Mouse (Mus musculus) erythroblast, adult 5-6 weeks (primary cell): ENCODE results near the gene Uox. TPM values are rescaled to one million over a fixed set of nuclear protein-coding genes. Genes with fewer than 3 reads are reported as not detected.

Source experiments
- ATAC-seq: replicated peaks from 2 replicates; pipeline ENCODE4 v1.8.0; 2016; ENCODE audit warnings: moderate number of reproducible peaks, mild to moderate bottlenecking, moderate TSS enrichment, inconsistent platforms; ENCODE audit not compliant: poor library complexity, low FRiP score, severe bottlenecking
- total RNA-seq, 2 experiments: library from RNA; stranded (forward) in 1 of 2; stranded (reverse) in 1 of 2; fragments of 150-400 nt in 1 of 2; fragments of 200-764, 138-1000 nt in 1 of 2; gene quantifications; 2 replicates each; pipeline versions ENCODE4 v1.2.3 to v1.2.4; 2015 to 2017; ENCODE audit warnings: low replicate concordance in 2 of 2

Uox gene
- total RNA-seq (2015; ENCODE audit: low replicate concordance): not detected in 2 replicates
- 0.14 TPM in 1 of 2 replicates, not detected in the other for total RNA-seq (2017; ENCODE audit: low replicate concordance)

DNA sequence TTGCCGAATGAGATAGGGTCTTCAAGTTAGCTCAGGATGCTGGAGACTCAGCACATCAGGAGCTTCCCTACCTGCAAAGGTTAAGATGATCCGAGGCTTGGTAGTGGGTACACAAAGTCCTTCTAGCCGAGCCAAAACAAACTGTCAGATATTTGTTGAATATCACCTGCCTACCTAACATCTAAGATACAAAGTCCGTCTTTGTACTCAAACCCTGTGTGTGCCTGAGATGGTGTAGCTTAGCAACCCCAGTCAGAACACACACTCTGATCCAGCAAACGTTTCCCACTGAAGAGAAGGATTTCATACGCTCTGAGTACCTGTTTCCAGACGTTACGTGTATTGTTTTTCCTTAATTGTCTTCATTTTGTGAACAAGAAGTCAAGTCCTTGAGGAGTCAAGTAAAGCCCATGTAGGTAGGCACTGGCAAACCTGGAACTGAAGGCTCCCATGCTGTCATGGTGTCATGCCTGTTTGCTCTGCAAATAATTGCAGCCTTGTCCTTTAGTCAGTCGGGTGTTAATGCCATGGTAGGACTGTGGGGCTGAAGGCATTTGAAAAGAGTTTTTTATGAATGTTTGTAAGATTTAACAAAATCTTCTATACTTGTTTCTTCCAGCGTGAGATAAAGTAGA is at the start of gene Uox:
Uox (plus strand) TSS at position 279 of the 635 bp plus-strand sequence.
- ATAC-seq: no peak

GRCm38 (mm10) chr3:146520798-146521651 is 49.2 kb upstream of the Uox start, which contains the start of gene Rpf1:
Gene Rpf1, minus strand, starts transcription at chr3:146521429.
- peak; percentile 99 for ATAC-seq

DNA sequence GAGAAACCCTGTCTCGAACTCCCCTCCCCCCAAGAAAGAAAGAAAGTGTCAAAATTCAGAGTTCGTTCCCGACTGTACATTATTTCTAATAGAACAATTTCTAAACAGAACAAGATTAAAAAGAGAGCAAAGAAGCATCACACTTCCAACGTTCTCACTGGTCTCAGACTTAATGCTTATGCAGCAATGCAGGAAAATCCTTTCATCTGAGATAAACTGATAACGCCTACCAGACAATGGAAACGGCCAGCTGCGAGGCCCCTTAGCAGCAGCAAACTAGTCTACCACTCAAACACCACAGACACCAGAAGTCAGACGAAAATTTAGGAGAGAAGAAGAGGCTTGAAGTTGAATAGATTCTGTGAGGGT is 48.6 kb upstream of the Uox start:
- no peak; the same call in 1 of the 2 replicates for ATAC-seq

DNA sequence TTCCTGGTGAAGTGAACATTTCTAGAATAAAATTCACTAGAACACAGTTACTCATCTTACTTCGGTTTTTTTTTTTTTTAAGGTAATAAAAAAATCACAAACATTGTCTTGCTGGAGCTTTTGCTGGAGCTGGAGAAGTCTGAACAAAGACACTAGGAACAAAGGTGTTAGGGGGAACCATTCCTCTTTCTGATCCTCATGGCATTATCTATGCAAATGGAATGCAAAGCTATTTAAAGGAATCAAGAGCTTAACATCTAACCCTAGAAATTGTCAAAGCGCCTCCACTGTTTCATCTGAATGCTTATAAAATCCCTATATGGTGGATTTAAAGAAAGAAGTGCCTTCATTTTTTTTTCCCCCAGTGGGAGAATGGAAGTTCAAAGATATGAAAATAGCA is 41.9 kb upstream of the Uox start:
- ATAC-seq: no peak

GRCm38 (mm10) chr3:146534986-146535385 is 35.2 kb upstream of the Uox start:
- no peak for ATAC-seq

GRCm38 (mm10) chr3:146540521-146541273 is 29.5 kb upstream of the Uox start:
- no peak for ATAC-seq

DNA sequence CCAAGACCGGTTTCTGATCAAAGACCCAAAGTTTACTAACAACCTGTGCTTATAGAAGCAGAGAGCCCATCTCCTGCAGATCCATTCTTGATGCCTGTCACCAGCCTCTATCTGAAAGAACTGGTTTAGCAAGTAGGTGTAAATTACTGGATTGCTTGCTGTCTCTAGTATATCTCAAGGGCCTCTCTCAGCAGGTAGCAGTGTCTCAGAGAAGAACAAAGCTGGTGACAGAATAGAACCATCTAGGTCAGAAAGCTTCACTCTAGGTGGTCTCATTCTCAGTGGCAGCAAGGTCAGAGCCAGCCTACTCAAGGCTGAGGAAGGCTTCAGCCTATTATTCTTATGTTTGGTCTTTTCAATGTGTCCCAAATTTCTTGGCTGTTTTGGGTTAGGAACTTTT is 26.6 kb upstream of the Uox start:
- ATAC-seq: no peak

GRCm38 (mm10) chr3:146554816-146555215 is 15.4 kb upstream of the Uox start:
- no peak for ATAC-seq

DNA sequence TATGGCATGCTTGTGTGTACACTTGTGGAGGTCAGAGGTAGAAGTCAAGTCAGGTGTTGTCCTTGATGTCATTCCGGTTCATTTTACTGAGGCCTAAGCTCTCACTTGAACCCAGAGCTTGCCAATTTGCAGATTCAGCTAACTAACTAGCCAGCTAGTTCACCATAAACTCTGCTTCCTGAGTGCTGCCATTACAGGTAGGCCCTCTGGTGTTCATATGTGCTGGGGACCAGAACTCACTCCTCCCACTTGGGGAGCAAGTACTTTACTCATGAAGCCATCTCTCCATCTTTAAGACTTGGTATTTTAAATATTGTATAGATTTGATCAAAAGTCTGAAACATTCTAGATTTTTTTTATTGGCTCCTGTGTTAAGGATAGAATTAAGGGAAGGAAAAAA is 13.7 kb upstream of the Uox start:
- no peak for ATAC-seq

DNA sequence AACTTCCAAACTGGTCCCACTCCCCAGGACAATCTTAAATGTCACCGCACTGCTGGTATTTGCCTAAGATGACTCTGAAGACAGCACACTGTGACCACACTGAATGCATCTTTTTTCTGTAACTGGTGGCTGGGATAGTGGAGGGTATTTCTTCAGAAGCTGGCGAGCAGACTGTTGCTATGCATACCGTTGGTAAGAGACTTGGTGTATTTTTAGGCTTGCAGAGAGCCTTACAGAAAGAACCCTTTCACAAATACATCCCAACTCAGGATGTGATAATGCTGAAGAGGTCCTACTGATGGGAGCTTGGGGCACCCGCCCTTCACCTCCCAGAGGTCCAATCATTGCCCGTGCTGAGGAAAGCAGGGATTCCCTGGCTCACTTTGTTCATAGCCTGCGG is 12.7 kb upstream of the Uox start:
- no peak for ATAC-seq

DNA sequence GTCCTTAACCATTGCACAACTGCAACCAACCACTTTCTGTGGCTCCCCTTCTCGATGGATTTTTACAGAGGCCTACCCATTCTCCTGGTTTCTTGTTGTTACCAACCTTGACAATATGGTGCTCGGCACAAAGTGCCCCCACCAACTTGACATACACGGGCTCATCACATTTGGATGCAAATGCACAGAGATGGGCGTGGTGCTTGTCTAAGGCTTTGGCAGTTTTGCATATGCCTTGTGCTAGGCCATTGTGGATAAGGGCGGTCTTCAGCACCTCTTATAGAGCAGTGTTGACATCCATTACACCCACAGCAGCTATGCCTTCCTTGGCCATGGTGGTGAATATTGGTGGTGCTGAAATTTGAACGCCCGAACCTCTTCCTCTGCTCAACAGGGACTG is 7.3 kb upstream of the Uox start:
- no peak for ATAC-seq

DNA sequence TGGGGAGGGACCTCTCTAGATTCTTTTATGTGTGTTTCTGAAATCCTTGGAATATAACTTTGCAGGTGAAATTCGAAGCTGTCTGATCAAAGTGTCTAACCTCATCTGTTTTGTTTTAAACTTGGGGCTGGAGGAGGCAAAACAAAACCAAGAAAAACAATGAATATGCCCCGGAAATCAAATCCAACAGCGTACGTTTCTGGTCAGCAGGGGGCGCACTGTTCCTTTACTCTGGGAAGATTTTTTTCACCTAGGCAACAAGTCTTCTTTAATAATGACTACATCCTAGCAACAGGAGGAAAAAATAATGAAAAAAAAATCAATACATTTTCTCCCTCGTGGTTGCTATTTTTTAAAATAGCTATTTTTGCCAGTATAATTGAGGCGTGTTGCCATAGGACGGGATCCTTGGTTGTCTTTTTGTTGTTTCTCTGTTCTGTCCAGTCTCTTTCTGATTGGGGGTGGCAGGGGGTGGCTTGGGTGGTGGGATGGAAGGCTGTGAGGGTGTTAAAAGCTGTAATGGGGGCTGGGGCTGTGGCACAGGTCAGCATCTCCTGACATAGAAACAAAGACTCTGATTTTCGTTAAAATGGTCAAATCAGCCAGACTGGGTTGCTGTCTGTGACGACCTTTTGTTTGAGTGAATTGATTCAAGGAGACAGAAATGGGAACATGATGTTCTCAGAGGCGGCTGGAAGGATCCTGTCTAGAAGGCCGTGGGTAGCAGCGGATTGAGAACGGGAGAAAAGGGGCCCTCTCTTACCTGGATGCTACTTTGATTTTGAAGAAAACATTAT is 5.8 kb upstream of the Uox start:
- ATAC-seq: no peak

GRCm38 (mm10) chr3:146565065-146565411 is 5.2 kb upstream of the Uox start:
- ATAC-seq: no peak

DNA sequence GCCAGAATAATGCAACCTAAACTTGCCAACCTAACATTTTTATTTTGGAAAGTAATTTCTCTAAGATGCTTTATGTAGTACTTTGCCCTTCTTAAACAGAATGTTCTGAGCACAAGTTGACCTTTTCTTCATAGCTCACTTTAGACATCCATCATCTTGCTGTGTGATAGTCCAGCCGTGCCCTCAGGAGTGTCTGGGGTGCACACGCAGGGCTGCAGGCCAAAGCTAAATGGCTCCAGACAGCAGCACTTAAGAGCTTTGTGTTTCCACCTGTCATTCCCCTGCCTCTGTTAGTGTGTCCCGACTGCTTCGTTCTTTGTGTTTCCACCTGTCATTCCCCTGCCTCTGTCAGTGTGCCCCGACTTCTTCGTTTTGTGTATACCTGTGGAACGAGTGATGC is 2.9 kb upstream of the Uox start:
- no peak for ATAC-seq

DNA sequence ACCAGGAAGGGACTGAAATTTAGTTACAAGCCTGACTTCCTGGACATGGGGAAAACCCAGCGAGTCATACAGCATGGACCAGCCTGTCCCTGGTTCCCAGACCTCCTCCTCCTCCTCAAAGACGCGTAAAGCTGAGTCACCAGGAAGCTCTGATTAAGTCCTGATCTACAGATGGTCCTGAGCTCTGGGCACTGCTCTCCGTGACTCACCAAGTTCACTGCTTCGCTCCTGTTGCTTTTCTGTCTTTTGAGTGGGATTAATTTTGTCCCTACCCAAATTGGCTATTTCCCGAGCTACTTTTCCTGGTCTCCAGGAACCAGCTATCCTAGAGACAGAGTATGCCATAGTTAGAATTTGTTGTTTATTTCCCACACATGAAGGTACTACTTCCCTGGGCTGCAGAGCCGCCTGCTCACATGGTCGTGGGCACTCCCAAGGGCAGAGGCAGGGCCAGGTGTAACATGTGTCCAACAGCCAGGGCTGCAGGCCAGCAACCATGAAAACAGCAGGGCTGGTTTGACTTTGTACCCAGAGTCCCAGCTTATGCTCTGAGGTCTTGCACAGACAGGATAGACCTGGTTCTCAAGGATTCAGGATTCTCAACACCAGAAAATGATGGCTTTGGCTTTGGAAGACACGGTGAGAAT is 2.2 kb upstream of the Uox start:
- ATAC-seq: 0 out of 2 replicates have a peak, but pooled peaks have one; percentile 52

- no peak for ATAC-seq
These were observed 632 bp upstream of the Uox start for GRCm38 (mm10) chr3:146569594-146569993.

GRCm38 (mm10) chr3:146570939-146571338 is 713 bp downstream of the Uox start:
- ATAC-seq: no peak

GRCm38 (mm10) chr3:146571341-146571740 is 1.1 kb downstream of the Uox start:
- ATAC-seq: no peak

GRCm38 (mm10) chr3:146577591-146577990 is 7.4 kb downstream of the Uox start:
- no peak for ATAC-seq
